Mouse (Mus musculus): Measurements from ENCODE around the gene Gm10153. TPM values are rescaled to one million over a fixed set of nuclear protein-coding genes. Genes with fewer than 3 reads are reported as not detected.
"Not testable (repeated sequence)": the region's sequence is repeated elsewhere in the genome, so short reads cannot be mapped to it uniquely, and the experiment has no call there.

Gene Gm10153
- total RNA-seq, 1 experiment from 2014 or later: not detected

GRCm38 (mm10) chr7:142143506-142144010 is 46.6 kb downstream of the Gm10153 start:
- DNase-seq: not testable (repeated sequence)

GRCm38 (mm10) chr7:142140696-142141095 is 49.5 kb downstream of the Gm10153 start:
- DNase-seq: no peak

Other genes with a start within 250 kb of the Gm10153 start
- 3.0 and 4.0 TPM in 2 replicates for gene Brsk2, start 240.6 kb downstream of the Gm10153 start, total RNA-seq (2021)
- 47.4 and 48.6 TPM in 2 replicates for gene Mob2, start 129.3 kb downstream of the Gm10153 start, total RNA-seq (2021)
- 7.3 and 8.4 TPM in 2 replicates for gene Dusp8, start 94.5 kb downstream of the Gm10153 start, total RNA-seq (2021)
- gene Gm45618, start 69.7 kb downstream of the Gm10153 start, total RNA-seq (2021): not detected in 2 replicates
- not detected in 2 replicates for gene Gm39115, start 54.4 kb downstream of the Gm10153 start, total RNA-seq (2021)
- gene Gm45337, start 45.8 kb downstream of the Gm10153 start, total RNA-seq (2021): not detected in 2 replicates
- gene Gm29735, start 33.3 kb downstream of the Gm10153 start, total RNA-seq (2021): not detected in 2 replicates
- not detected in 2 replicates for gene Gm4553, start 24.6 kb downstream of the Gm10153 start, total RNA-seq (2021)
- not detected in 2 replicates for gene Krtap5-2, start 14.4 kb downstream of the Gm10153 start, total RNA-seq (2021)
- gene Krtap5-3, start 11.0 kb upstream of the Gm10153 start, total RNA-seq (2021): not detected in 2 replicates
- gene Gm7579, start 21.5 kb upstream of the Gm10153 start, total RNA-seq (2021): not detected in 2 replicates
- not detected in 2 replicates for gene Krtap5-5, start 39.6 kb upstream of the Gm10153 start, total RNA-seq (2021)
- gene Gm40460, start 50.7 kb upstream of the Gm10153 start, total RNA-seq (2021): not detected in 2 replicates
- not detected in 2 replicates for gene Gm2431, start 68.0 kb upstream of the Gm10153 start, total RNA-seq (2021)
- not detected in 2 replicates for gene Gm4559, start 84.0 kb upstream of the Gm10153 start, total RNA-seq (2021)
- gene Krtap5-1, start 106.7 kb upstream of the Gm10153 start, total RNA-seq (2021): not detected in 2 replicates
- not detected in 2 replicates for gene Krtap5-4, start 113.2 kb upstream of the Gm10153 start, total RNA-seq (2021)
- 3.8 and 5.1 TPM in 2 replicates for gene Ifitm10, start 183.4 kb upstream of the Gm10153 start, total RNA-seq (2021)
- 1.4 TPM in 1 of 2 replicates, not detected in the other for gene Gm49369, start 192.3 kb upstream of the Gm10153 start, total RNA-seq (2021)
- gene Ctsd, start 197.6 kb upstream of the Gm10153 start, total RNA-seq (2021): 678 and 680 TPM in 2 replicates
- gene Syt8, start 244.5 kb upstream of the Gm10153 start, total RNA-seq (2021): not detected in 2 replicates